Mouse (Mus musculus): Measurements from ENCODE around the gene Phospho1. TPM values are rescaled to one million over a fixed set of nuclear protein-coding genes. Genes with fewer than 3 reads are reported as not detected.

Phospho1 gene
- polyA plus RNA-seq, 1 experiment from 2014 or later, result not detected

- Histone ChIP-seq H3K27me3 (peaks cover 42% of the 10 kb centered on the region), H3K27ac (replicated peaks) (no peak overlapping the region), H3K36me3 (no peaks in the 10 kb centered on the region), H3K9ac (replicated peaks) (no peak overlapping the region), H3K4me3 (no peak overlapping the region), H3K4me1 (peaks cover 27% of the 10 kb centered on the region), H3K4me2 (replicated peaks) (no peak overlapping the region), H3K9me3 (no peaks in the 10 kb centered on the region)
- no peak for ATAC-seq (replicated peaks)
- 76% methylated on average over 4 of the region's 4 CpGs for whole genome bisulfite sequencing
Observed at GRCm38 (mm10) chr11:95838598-95838997, 14.3 kb downstream of the Phospho1 start.

- peaks cover 35% of the 10 kb centered on the region for H3K27me3 ChIP-seq
- WGBS, result 60% methylated on average over 8 of the region's 8 CpGs
- peak; percentile 55 for ATAC-seq (replicated peaks)
Observed at GRCm38 (mm10) chr11:95838999-95839868, 14.9 kb downstream of the Phospho1 start.

GRCm38 (mm10) chr11:95840694-95841497 is 16.6 kb downstream of the Phospho1 start:
- Histone ChIP-seq H3K36me3 (no peaks in the 10 kb centered on the region), H3K4me1 (peaks cover 17% of the 10 kb centered on the region), H3K4me2 (replicated peaks) (no peak overlapping the region), H3K9ac (replicated peaks) (no peak overlapping the region), H3K27me3 (peaks cover 19% of the 10 kb centered on the region; the same call in 1 of the 2 replicates), H3K27ac (replicated peaks) (no peak overlapping the region), H3K9me3 (no peaks in the 10 kb centered on the region), H3K4me3 (no peak overlapping the region)
- no peak for ATAC-seq (replicated peaks)
- WGBS, result 74% methylated on average over 5 of the region's 5 CpGs

More at GRCm38 (mm10) chr11:95838999-95839868, 14.9 kb downstream of the Phospho1 start:
- H3K9ac ChIP-seq (replicated peaks), result no peak overlapping the region
- no peaks in the 10 kb centered on the region for H3K36me3 ChIP-seq
- H3K4me1 ChIP-seq, result peaks cover 20% of the 10 kb centered on the region
- no peak overlapping the region for H3K27ac ChIP-seq (replicated peaks)
- no peak overlapping the region for H3K4me2 ChIP-seq (replicated peaks)
- H3K9me3 ChIP-seq, result no peaks in the 10 kb centered on the region
- no peak overlapping the region for H3K4me3 ChIP-seq

GRCm38 (mm10) chr11:95841498-95841830 is 17.2 kb downstream of the Phospho1 start:
- no peak for ATAC-seq (replicated peaks)
- H3K4me3 ChIP-seq, result no peak overlapping the region
- H3K9ac ChIP-seq (replicated peaks), result no peak overlapping the region
- H3K4me2 ChIP-seq (replicated peaks), result no peak overlapping the region
- H3K9me3 ChIP-seq, result no peaks in the 10 kb centered on the region
- H3K4me1 ChIP-seq, result peaks cover 15% of the 10 kb centered on the region
- H3K36me3 ChIP-seq, result no peaks in the 10 kb centered on the region
- H3K27ac ChIP-seq (replicated peaks), result no peak overlapping the region
- 68% methylated on average over 10 of the region's 10 CpGs for WGBS
- peaks cover 13% of the 10 kb centered on the region; the same call in 1 of the 2 replicates for H3K27me3 ChIP-seq

- no peak within 1 kb of the TSS for H3K4me2 ChIP-seq (replicated peaks)
- no peak within 1 kb of the TSS for H3K27ac ChIP-seq (replicated peaks)
- H3K36me3 ChIP-seq, result no peaks in the 10 kb centered on the region
- no peaks in the 10 kb centered on the region for H3K9me3 ChIP-seq
- peaks cover 12% of the 10 kb centered on the region; the same call in 1 of the 2 replicates for H3K27me3 ChIP-seq
- no peak within 1 kb of the TSS for H3K4me3 ChIP-seq
- no peak for ATAC-seq (replicated peaks)
- no peak within 1 kb of the TSS for H3K9ac ChIP-seq (replicated peaks)
- peaks cover 11% of the 10 kb centered on the region for H3K4me1 ChIP-seq
- 14% methylated on average over 11 of the region's 11 CpGs for WGBS
Observed at GRCm38 (mm10) chr11:95842074-95842681, 17.9 kb downstream of the Phospho1 start, which contains the start of gene Abi3. Gene Abi3, minus strand, starts transcription at chr11:95842476.

GRCm38 (mm10) chr11:95842953-95843352 is 18.7 kb downstream of the Phospho1 start:
- Histone ChIP-seq H3K4me1 (peaks cover 10% of the 10 kb centered on the region), H3K36me3 (no peaks in the 10 kb centered on the region), H3K27me3 (peaks cover 12% of the 10 kb centered on the region; the same call in 1 of the 2 replicates), H3K27ac (replicated peaks) (no peak overlapping the region), H3K4me2 (replicated peaks) (no peak overlapping the region), H3K9ac (replicated peaks) (no peak overlapping the region), H3K9me3 (no peaks in the 10 kb centered on the region), H3K4me3 (no peak overlapping the region)
- no peak for ATAC-seq (replicated peaks)
- WGBS, result 80% methylated on average over 5 of the region's 5 CpGs

GRCm38 (mm10) chr11:95843421-95843950 is 19.2 kb downstream of the Phospho1 start:
- ATAC-seq (replicated peaks), result no peak
- Histone ChIP-seq H3K9me3 (no peaks in the 10 kb centered on the region), H3K4me2 (replicated peaks) (no peak overlapping the region), H3K27me3 (peaks cover 12% of the 10 kb centered on the region; the same call in 1 of the 2 replicates), H3K27ac (replicated peaks) (no peak overlapping the region), H3K4me1 (peaks cover 8% of the 10 kb centered on the region), H3K4me3 (no peak overlapping the region), H3K36me3 (no peaks in the 10 kb centered on the region), H3K9ac (replicated peaks) (no peak overlapping the region)
- 60% methylated on average over 6 of the region's 6 CpGs for WGBS

- peaks cover 12% of the 10 kb centered on the region; the same call in 1 of the 2 replicates for H3K27me3 ChIP-seq
- no peak overlapping the region for H3K4me3 ChIP-seq
- no peak for ATAC-seq (replicated peaks)
- 75% methylated on average over 4 of the region's 4 CpGs for WGBS
- no peaks in the 10 kb centered on the region for H3K4me1 ChIP-seq
- no peaks in the 10 kb centered on the region for H3K36me3 ChIP-seq
- no peak overlapping the region for H3K27ac ChIP-seq (replicated peaks)
- no peak overlapping the region for H3K4me2 ChIP-seq (replicated peaks)
- H3K9me3 ChIP-seq, result no peaks in the 10 kb centered on the region
- H3K9ac ChIP-seq (replicated peaks), result no peak overlapping the region
Observed at GRCm38 (mm10) chr11:95844935-95845334, 20.6 kb downstream of the Phospho1 start.

GRCm38 (mm10) chr11:95850898-95851297 is 26.6 kb downstream of the Phospho1 start:
- ATAC-seq (replicated peaks), result no peak
- WGBS, result 77% methylated on average over 2 of the region's 2 CpGs
- H3K27me3 ChIP-seq, result no peaks in the 10 kb centered on the region
- no peak overlapping the region for H3K27ac ChIP-seq (replicated peaks)
- H3K4me3 ChIP-seq, result no peak overlapping the region
- no peaks in the 10 kb centered on the region for H3K4me1 ChIP-seq
- H3K36me3 ChIP-seq, result no peaks in the 10 kb centered on the region
- 0 out of 2 replicates have a peak, but pooled peaks cover 4% of the 10 kb centered on the region for H3K9me3 ChIP-seq
- H3K9ac ChIP-seq (replicated peaks), result no peak overlapping the region
- H3K4me2 ChIP-seq (replicated peaks), result no peak overlapping the region

- Histone ChIP-seq H3K4me3 (no peak overlapping the region), H3K36me3 (no peaks in the 10 kb centered on the region), H3K27me3 (no peaks in the 10 kb centered on the region), H3K9me3 (0 out of 2 replicates have a peak, but pooled peaks cover 4% of the 10 kb centered on the region), H3K9ac (replicated peaks) (no peak overlapping the region), H3K27ac (replicated peaks) (no peak overlapping the region), H3K4me2 (replicated peaks) (no peak overlapping the region), H3K4me1 (peaks cover 7% of the 10 kb centered on the region)
- 61% methylated on average over 5 of the region's 5 CpGs for WGBS
- ATAC-seq (replicated peaks), result no peak
Observed at GRCm38 (mm10) chr11:95853684-95854083, 29.4 kb downstream of the Phospho1 start.

- H3K27ac ChIP-seq (replicated peaks), result 0 out of 2 replicates have a peak overlapping the region, but pooled peaks have one; percentile 93
- H3K4me1 ChIP-seq, result peaks cover 15% of the 10 kb centered on the region
- no peak for ATAC-seq (replicated peaks)
- peak overlapping the region; percentile 63 for H3K4me2 ChIP-seq (replicated peaks)
- H3K9me3 ChIP-seq, result 0 out of 2 replicates have a peak, but pooled peaks cover 4% of the 10 kb centered on the region
- H3K4me3 ChIP-seq, result peak overlapping the region; percentile 87
- 85% methylated on average over 4 of the region's 4 CpGs for WGBS
- H3K27me3 ChIP-seq, result no peaks in the 10 kb centered on the region
- H3K9ac ChIP-seq (replicated peaks), result no peak overlapping the region
- H3K36me3 ChIP-seq, result no peaks in the 10 kb centered on the region
Observed at GRCm38 (mm10) chr11:95857306-95857705, 33.0 kb downstream of the Phospho1 start.
